Mouse (Mus musculus) limb, embryonic 14.5 days (tissue): ENCODE data around the gene Rbm19. TPM values are rescaled to one million over a fixed set of nuclear protein-coding genes. Genes with fewer than 3 reads are reported as not detected.

Source experiments
- ATAC-seq: fragments of 200-750 bp; cut with Nextera tagmentation; 2 replicates; pipeline ENCODE4 v1.8.0; 2017; ENCODE audit warnings: low read depth, moderate number of reproducible peaks, moderate TSS enrichment; ENCODE audit not compliant: low FRiP score
- DNase-seq: peaks from one replicate; pipeline ENCODE4 v3.0.0-alpha.2; 2015; ENCODE audit warnings: low spot score
- H3K27ac ChIP-seq: fragments of 300-500 bp; sonication (generic); replicated peaks from 2 replicates; pipeline ENCODE4 v1.5.1; 2014; ENCODE audit warnings: low read depth, mild to moderate bottlenecking, low read length, moderate library complexity, mixed read lengths
- H3K27me3 ChIP-seq: fragments of 300-500 bp; sonication (generic); 2 replicates; pipeline ENCODE4 v1.6.1; 2014; ENCODE audit warnings: low read length, mixed read lengths; ENCODE audit not compliant: control insufficient read depth, insufficient read depth
- H3K36me3 ChIP-seq: fragments of 300-500 bp; sonication (generic); 2 replicates; pipeline ENCODE4 v1.6.1; 2014; ENCODE audit warnings: mild to moderate bottlenecking, low read length, moderate library complexity, mixed read lengths; ENCODE audit not compliant: control insufficient read depth, insufficient read depth
- H3K4me1 ChIP-seq: fragments of 300-500 bp; sonication (generic); 2 replicates; pipeline ENCODE4 v1.6.1; 2014; ENCODE audit warnings: antibody characterized with exemption, low read length, mixed read lengths; ENCODE audit not compliant: control insufficient read depth, insufficient read depth
- H3K4me2 ChIP-seq: fragments of 300-500 bp; sonication (generic); replicated peaks from 2 replicates; pipeline ENCODE4 v1.6.1; 2014; ENCODE audit warnings: low read depth, mild to moderate bottlenecking, low read length, moderate library complexity; ENCODE audit not compliant: severe bottlenecking
- H3K4me3 ChIP-seq: fragments of 300-500 bp; sonication (generic); replicated peaks from 2 replicates; pipeline ENCODE4 v1.5.1; 2014; ENCODE audit warnings: low read length
- H3K9ac ChIP-seq: fragments of 300-500 bp; sonication (generic); 2 replicates; pipeline ENCODE4 v1.6.1; 2014; ENCODE audit warnings: mild to moderate bottlenecking, low read depth, low read length, moderate library complexity; ENCODE audit not compliant: severe bottlenecking
- H3K9me3 ChIP-seq: fragments of 300-500 bp; sonication (generic); 2 replicates; pipeline ENCODE4 v1.6.1; 2016; ENCODE audit warnings: low read length; ENCODE audit not compliant: control insufficient read depth
- POLR2A ChIP-seq: fragments of 200-500 bp; IDR thresholded peaks from 2 replicates; pipeline ENCODE4 v1.8.0; 2012; ENCODE audit warnings: inconsistent platforms, mild to moderate bottlenecking, moderate library complexity, borderline replicate concordance; ENCODE audit not compliant: insufficient read depth, insufficient read length; ENCODE audit errors: extremely low read depth
- WGBS: fragments of 180-500 bp; shearing (Covaris S2); extraction: QIAGEN DNeasy Blood & Tissue Kit; methylation state at CpG from one replicate; pipeline ENCODE4 v1.1.7; 2014; 5-methylcytosine and 5-hydroxymethylcytosine counted together
- polyA plus RNA-seq, 2 experiments: library from polyadenylated mRNA; depleted of rRNA in 1 of 2; stranded (reverse) in 1 of 2; unstranded in 1 of 2; fragments of >200 nt; fragmentation: Nextera tagmentation in 1 of 2; extraction: Ambion mirVana in 1 of 2; gene quantifications; 2 replicates each; pipeline versions ENCODE4 v1.2.1 to v1.2.3; 2012 to 2014

Gene Rbm19
- polyA plus RNA-seq, 2 experiments: 11.6 to 16.7 TPM

GRCm38 (mm10) chr5:120156166-120156909 is 40.1 kb downstream of the Rbm19 start:
- H3K9me3 ChIP-seq: no peaks in the 10 kb centered on the region
- H3K27ac ChIP-seq: 0 out of 2 replicates have a peak overlapping the region, but pooled peaks have one; percentile 33
- DNase-seq: peak; percentile 30
- no peaks in the 10 kb centered on the region for H3K4me1 ChIP-seq
- no peak overlapping the region for H3K4me3 ChIP-seq
- ATAC-seq: peak; percentile 30
- no peaks in the 10 kb centered on the region for H3K27me3 ChIP-seq
- no peak for TF ChIP-seq POLR2A
- H3K4me2 ChIP-seq: no peak overlapping the region
- no peak overlapping the region for H3K9ac ChIP-seq
- peaks cover 13% of the 10 kb centered on the region for H3K36me3 ChIP-seq
- 55% methylated on average over 21 of the region's 21 CpGs for WGBS

- H3K4me1 ChIP-seq: no peaks in the 10 kb centered on the region
- H3K4me2 ChIP-seq: no peak overlapping the region
- H3K4me3 ChIP-seq: no peak overlapping the region
- no peaks in the 10 kb centered on the region for H3K9me3 ChIP-seq
- DNase-seq: no peak
- WGBS: 77% methylated on average over 3 of the region's 3 CpGs
- no peak for ATAC-seq
- no peak overlapping the region for H3K27ac ChIP-seq
- peaks cover 5% of the 10 kb centered on the region for H3K36me3 ChIP-seq
- no peak for TF ChIP-seq POLR2A
- H3K27me3 ChIP-seq: no peaks in the 10 kb centered on the region
- no peak overlapping the region for H3K9ac ChIP-seq
These were observed 40.9 kb downstream of the Rbm19 start for GRCm38 (mm10) chr5:120157115-120157514.

GRCm38 (mm10) chr5:120158476-120158875 is 42.2 kb downstream of the Rbm19 start:
- no peak for ATAC-seq
- Histone ChIP-seq H3K27ac (no peak overlapping the region), H3K27me3 (no peaks in the 10 kb centered on the region), H3K4me3 (no peak overlapping the region), H3K9ac (no peak overlapping the region), H3K36me3 (no peaks in the 10 kb centered on the region), H3K4me2 (no peak overlapping the region), H3K9me3 (no peaks in the 10 kb centered on the region), H3K4me1 (no peaks in the 10 kb centered on the region)
- 81% methylated on average over 2 of the region's 2 CpGs for WGBS
- TF ChIP-seq POLR2A: no peak
- no peak for DNase-seq

GRCm38 (mm10) chr5:120160923-120161658 is 44.8 kb downstream of the Rbm19 start:
- Histone ChIP-seq H3K27me3 (no peaks in the 10 kb centered on the region), H3K9me3 (no peaks in the 10 kb centered on the region), H3K4me2 (no peak overlapping the region), H3K9ac (no peak overlapping the region), H3K27ac (no peak overlapping the region), H3K4me1 (no peaks in the 10 kb centered on the region), H3K4me3 (no peak overlapping the region), H3K36me3 (no peaks in the 10 kb centered on the region)
- TF ChIP-seq POLR2A: no peak
- DNase-seq (no peak), ATAC-seq (no peak)
- 87% methylated on average over 7 of the region's 8 CpGs for WGBS

GRCm38 (mm10) chr5:120162689-120163088 is 46.4 kb downstream of the Rbm19 start:
- Histone ChIP-seq H3K9ac (no peak overlapping the region), H3K27me3 (no peaks in the 10 kb centered on the region), H3K4me3 (no peak overlapping the region), H3K4me2 (no peak overlapping the region), H3K36me3 (no peaks in the 10 kb centered on the region), H3K27ac (no peak overlapping the region), H3K9me3 (no peaks in the 10 kb centered on the region), H3K4me1 (no peaks in the 10 kb centered on the region)
- no peak for TF ChIP-seq POLR2A
- DNase-seq (no peak), ATAC-seq (no peak)
- 92% methylated on average over 10 of the region's 10 CpGs for WGBS
